In genomic region chr11:62645337-62645675, GRCm38 (mm10) we compare ENCODE assay signal across 8 mouse cellular contexts. TPM values are rescaled to one million over a fixed set of nuclear protein-coding genes. Genes with fewer than 3 reads are reported as not detected.
DNase-seq lines count a peak whose midpoint lies in the region; ATAC-seq lines count a peak whose summit lies in the region.

No protein-coding gene starts in this region.

- H3K9ac ChIP-seq in intestine, embryonic 16.5 days (ENCODE audit: low read depth, low read length) = peak overlapping the region; percentile 38; the same call in 1 of the 2 replicates
- no peak overlapping the region for H3K9ac ChIP-seq in stomach, embryonic 14.5 days (replicated peaks; ENCODE audit: low read depth, low read length)

- 82% methylated on average over 4 of the region's 4 CpGs for WGBS in intestine, embryonic 16.5 days
- WGBS in stomach, embryonic 14.5 days = 72% methylated on average over 4 of the region's 4 CpGs

- no peaks in the 10 kb centered on the region for H3K9me3 ChIP-seq in intestine, embryonic 16.5 days (ENCODE audit: control insufficient read depth, low read length)
- no peaks in the 10 kb centered on the region for H3K9me3 ChIP-seq in stomach, embryonic 14.5 days (ENCODE audit: control insufficient read depth, low read depth, low read length)

- H3K27me3 ChIP-seq in intestine, embryonic 16.5 days (replicated peaks; ENCODE audit: control insufficient read depth, insufficient read depth, low read length) = no peaks in the 10 kb centered on the region
- no peaks in the 10 kb centered on the region for H3K27me3 ChIP-seq in stomach, embryonic 14.5 days (ENCODE audit: control insufficient read depth, insufficient read depth, low read length)

- ATAC-seq in intestine, embryonic 16.5 days = no peak
- no peak for ATAC-seq in stomach, embryonic 14.5 days (ENCODE audit: insufficient number of reproducible peaks, insufficient read depth, low FRiP score, low read depth)
- no peak for ATAC-seq in frontal cortex, adult (ENCODE audit: low TSS enrichment)

- H3K27ac ChIP-seq in intestine, embryonic 16.5 days (ENCODE audit: low read length) = peak overlapping the region; percentile 93; the same call in 1 of the 2 replicates
- H3K27ac ChIP-seq in stomach, embryonic 14.5 days (ENCODE audit: low read length) = no peak overlapping the region; the same call in 1 of the 2 replicates

- H3K4me3 ChIP-seq in intestine, embryonic 16.5 days (ENCODE audit: low read length) = no peak overlapping the region
- H3K4me3 ChIP-seq in stomach, embryonic 14.5 days (ENCODE audit: low read depth, low read length) = no peak overlapping the region

- H3K4me2 ChIP-seq in intestine, embryonic 16.5 days (ENCODE audit: low read depth, low read length) = peak overlapping the region; percentile 91
- peak overlapping the region; percentile 93 for H3K4me2 ChIP-seq in stomach, embryonic 14.5 days (replicated peaks; ENCODE audit: low read depth, low read length)

- DNase-seq in adrenal gland, postnatal 10 days = peak; percentile 69
- DNase-seq in adrenal gland, adult 8-10 months = no peak
- peak; percentile 11 for DNase-seq in lung, postnatal 36 days
- DNase-seq in lung, postnatal 25 days (ENCODE audit: low spot score) = no peak
- no peak for DNase-seq in layer of hippocampus, postnatal 25 days (ENCODE audit: extremely low spot score in 1 of 2, low spot score in 1 of 2)

- H3K36me3 ChIP-seq in intestine, embryonic 16.5 days (ENCODE audit: control insufficient read depth, insufficient read depth, low read length) = no peaks in the 10 kb centered on the region
- no peaks in the 10 kb centered on the region for H3K36me3 ChIP-seq in stomach, embryonic 14.5 days (ENCODE audit: control insufficient read depth, insufficient read depth, low read length)

- peaks cover 56% of the 10 kb centered on the region for H3K4me1 ChIP-seq in intestine, embryonic 16.5 days (ENCODE audit: control insufficient read depth, insufficient read depth, low read length)
- H3K4me1 ChIP-seq in stomach, embryonic 14.5 days (ENCODE audit: control insufficient read depth, insufficient read depth, low read length) = peaks cover 30% of the 10 kb centered on the region

RNA-seq across cellular contexts. Expression of gene Lrrc75a, which starts 3.0 kb away (rescaled TPM):
- total RNA-seq in adrenal gland, postnatal 10 days (2021) = 10 to 100 TPM; 28.1 to 29.6 TPM
- total RNA-seq in adrenal gland, adult 8-10 months (2022) = 10 to 100 TPM; 30.3 to 54.2 (median 37.9) TPM
- polyA plus RNA-seq in intestine, embryonic 16.5 days (2015; fragmentation: Nextera tagmentation; extraction: Ambion mirVana) = 14.1 and 23.8 TPM in 2 replicates
- 9.0 and 10.1 TPM in 2 replicates for polyA plus RNA-seq in stomach, embryonic 14.5 days (2014; fragmentation: Nextera tagmentation; extraction: Ambion mirVana)
- 1 to 10 TPM; 8.1 to 9.9 TPM for total RNA-seq in layer of hippocampus, postnatal 25 days (2021)

RNA-seq across cellular contexts. Expression of gene Mmgt2, which starts 3.2 kb away (rescaled TPM):
- 10 to 100 TPM; 23.2 to 28.2 TPM for total RNA-seq in adrenal gland, postnatal 10 days (2021)
- total RNA-seq in adrenal gland, adult 8-10 months (2022) = 10 to 100 TPM; 39.9 to 60.5 (median 52.3) TPM
- polyA plus RNA-seq in intestine, embryonic 16.5 days (2015; fragmentation: Nextera tagmentation; extraction: Ambion mirVana) = 82.9 and 86.3 TPM in 2 replicates
- polyA plus RNA-seq in stomach, embryonic 14.5 days (2014; fragmentation: Nextera tagmentation; extraction: Ambion mirVana) = 49.6 and 50.5 TPM in 2 replicates
- total RNA-seq in layer of hippocampus, postnatal 25 days (2021) = 10 to 100 TPM; 16.5 to 17.9 TPM

Comparison
In these comparisons a context has a peak if more than half of its experiments do, and no peak if none do; other contexts are left out.
1. DNase-seq: peak in adrenal gland, postnatal 10 days (single experiment) and lung, postnatal 36 days (single experiment); none in adrenal gland, adult 8-10 months (single experiment), lung, postnatal 25 days (single experiment) and layer of hippocampus, postnatal 25 days (0 of 2).